Mouse (Mus musculus): ENCODE data around the gene Hoxd10.
A peak's percentile ranks its signal among the peaks of the same experiment; 100 is the strongest.

Gene Hoxd10

GRCm38 (mm10) chr2:74680561-74681398, 10.9 kb upstream of the Hoxd10 start:
- DNase-seq (ENCODE audit: extremely low spot score, low spot score): no peak

- peak; percentile 74 for DNase-seq (ENCODE audit: extremely low spot score, low spot score)
Observed at GRCm38 (mm10) chr2:74681594-74682531, 9.9 kb upstream of the Hoxd10 start.

DNA sequence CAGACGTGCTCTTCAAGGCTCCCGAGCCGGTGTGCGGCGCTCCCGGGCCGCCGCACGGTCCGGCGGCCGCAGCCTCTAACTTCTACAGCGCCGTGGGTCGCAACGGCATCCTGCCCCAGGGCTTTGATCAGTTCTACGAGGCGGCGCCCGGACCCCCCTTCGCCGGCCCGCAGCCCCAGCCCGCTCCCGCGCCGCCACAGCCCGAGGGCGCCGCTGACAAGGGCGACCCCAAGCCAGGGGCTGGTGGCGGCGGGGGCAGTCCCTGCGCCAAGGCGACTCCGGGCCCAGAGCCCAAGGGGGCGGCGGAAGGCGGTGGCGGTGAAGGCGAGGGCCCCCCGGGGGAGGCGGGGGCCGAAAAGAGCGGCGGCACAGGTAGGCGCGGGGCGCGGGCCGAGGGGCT, 8.9 kb upstream of the Hoxd10 start:
- peak; percentile 66 for DNase-seq (ENCODE audit: extremely low spot score, low spot score)

DNA sequence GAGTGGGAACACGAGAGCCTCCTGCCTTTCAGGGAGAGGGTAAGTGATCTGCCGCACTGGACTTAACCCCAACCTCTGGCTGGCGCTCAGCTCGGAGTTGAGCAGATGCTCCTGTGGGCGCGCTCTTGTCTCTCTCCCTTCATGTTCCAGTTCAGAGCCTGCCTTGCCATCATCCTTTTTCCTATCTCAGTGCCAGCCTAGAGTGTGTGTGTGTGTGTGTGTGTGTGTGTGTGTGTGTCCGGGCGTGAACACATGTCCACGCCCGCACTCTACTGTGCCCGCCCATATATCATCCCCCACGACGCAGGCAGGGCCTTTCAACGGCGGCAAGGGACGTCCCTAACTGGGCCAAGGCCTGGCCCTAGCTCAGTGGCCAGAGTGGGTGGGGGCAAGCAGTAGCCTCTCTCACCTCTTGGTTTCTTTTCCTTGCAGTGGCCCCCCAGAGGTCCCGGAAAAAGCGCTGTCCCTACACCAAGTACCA, 8.2 kb upstream of the Hoxd10 start:
- DNase-seq (ENCODE audit: extremely low spot score, low spot score): peak; percentile 71

DNA sequence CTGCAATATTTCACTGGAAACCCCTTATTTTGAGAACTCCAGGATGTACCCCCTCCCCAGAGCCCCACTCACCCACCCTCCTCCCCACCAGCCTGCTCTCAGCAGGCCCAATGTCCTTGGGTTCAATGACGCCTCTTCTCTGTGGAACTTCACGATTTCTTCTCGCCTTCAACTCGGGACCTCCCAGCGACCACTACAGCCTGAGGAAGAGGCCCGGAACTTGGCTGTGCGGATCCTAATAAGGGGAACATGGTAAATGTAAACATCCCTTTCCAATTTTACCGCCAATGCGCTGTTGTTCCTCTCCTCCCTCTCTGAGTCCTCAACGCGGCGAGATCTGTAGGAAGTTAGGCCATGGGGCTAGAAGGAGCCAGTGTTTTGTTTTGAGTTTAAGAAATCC, 7.6 kb upstream of the Hoxd10 start:
- peak; percentile 51 for DNase-seq (ENCODE audit: extremely low spot score, low spot score)

DNA sequence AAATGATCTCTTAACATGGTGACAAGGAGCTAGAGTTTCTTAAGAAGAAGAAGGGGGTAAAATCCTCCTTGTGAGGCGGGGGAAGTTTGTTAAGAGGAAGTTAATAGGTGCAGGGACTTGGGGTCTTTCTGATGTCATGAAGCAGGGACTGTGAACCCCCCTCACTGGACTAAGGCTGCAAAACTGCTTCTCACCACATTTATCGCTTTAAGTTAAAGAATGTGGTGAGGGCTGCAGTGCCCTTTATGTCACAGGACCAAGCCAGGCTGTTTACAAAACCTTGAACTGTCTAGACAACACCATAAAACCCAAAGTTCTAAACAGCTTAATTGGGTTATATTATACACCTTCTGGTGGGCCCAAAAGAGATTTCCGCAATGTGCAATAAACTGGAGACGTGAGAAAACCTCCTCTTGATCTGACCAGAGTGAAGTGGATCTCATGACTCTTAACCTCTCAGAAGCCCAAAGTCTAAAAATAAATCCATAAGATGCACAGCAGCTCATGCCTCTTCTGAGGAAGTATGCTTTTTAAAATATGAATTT, 6.6 kb upstream of the Hoxd10 start:
- DNase-seq (ENCODE audit: extremely low spot score, low spot score): peak; percentile 26

GRCm38 (mm10) chr2:74686301-74686987, 5.3 kb upstream of the Hoxd10 start:
- peak; percentile 77 for DNase-seq (ENCODE audit: extremely low spot score, low spot score)

DNA sequence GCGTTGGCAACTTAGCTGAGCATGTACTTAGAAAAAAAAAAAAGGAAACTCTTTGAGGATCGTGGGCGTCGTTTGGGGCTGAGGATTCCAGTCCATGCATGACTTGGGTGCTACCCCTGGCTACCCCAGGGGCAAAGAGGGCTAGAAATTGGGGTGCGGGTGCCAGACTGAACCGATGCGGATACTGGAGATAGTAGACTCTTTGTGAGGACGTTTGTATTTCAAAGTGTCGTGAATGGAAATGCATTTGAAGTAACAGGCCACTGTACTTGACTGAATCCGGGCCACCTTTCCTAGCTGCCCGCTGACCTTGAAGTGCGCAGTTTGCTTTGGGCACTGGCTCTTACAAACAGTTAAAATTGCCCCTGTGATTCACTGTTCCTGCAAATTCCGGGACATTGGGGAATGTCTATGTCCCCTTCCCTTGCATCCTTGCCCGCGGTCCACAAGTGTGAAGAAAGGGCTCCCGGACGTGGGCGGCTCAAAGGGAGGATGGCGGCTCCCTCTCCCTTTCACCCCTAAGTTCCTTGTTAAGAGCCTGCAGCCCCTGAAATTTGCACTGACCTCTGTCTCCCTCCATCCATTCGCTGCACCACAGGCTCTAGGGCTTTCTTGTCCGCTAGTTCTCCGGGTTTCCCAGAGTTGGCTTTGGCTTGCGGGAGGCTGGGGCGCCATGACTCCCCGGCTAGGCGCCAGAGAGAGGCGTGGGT, 4.6 kb upstream of the Hoxd10 start:
- DNase-seq (ENCODE audit: extremely low spot score, low spot score): no peak

DNA sequence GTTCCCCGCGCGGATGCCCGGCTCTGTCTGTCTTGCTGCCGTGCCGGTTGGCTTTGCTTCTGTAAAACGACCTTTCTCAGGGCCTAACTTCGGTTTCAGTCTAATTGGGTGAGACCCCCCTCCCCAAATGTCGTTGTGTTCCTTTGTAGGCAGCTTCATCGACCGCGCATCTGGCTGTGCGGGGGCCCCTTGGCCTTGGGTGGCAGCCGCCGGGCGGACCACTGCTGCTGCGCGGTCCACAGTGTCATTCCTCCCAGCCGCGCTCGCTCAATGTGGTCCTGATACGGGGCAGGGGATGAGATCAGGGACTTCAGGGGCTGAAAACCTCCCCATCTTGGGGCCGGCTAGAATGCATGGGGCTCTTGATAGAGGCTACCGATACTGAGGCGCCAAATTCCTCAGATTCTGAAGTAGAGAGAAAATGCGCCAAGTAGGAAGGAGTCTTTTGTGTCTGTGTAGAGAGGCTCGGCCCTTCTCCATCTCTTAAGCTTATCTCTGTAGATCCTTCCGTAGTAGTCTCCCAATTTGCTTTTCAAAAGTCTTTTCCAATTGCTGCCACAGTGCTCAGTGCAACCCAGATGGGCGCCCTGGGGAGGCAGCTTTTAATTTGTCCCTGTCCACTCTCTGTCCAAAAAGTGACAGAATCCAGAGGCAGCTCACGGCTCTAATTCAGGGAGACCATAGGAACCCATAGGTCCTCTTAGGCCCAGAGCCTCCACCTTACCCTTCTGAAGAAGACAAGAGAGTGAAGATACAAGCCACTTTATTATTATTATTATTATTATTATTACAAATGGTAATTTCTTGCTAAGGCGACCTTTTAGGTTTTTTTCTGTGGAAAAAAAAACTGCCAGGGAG, 3.8 kb upstream of the Hoxd10 start:
- DNase-seq (ENCODE audit: extremely low spot score, low spot score): peak; percentile 71

DNA sequence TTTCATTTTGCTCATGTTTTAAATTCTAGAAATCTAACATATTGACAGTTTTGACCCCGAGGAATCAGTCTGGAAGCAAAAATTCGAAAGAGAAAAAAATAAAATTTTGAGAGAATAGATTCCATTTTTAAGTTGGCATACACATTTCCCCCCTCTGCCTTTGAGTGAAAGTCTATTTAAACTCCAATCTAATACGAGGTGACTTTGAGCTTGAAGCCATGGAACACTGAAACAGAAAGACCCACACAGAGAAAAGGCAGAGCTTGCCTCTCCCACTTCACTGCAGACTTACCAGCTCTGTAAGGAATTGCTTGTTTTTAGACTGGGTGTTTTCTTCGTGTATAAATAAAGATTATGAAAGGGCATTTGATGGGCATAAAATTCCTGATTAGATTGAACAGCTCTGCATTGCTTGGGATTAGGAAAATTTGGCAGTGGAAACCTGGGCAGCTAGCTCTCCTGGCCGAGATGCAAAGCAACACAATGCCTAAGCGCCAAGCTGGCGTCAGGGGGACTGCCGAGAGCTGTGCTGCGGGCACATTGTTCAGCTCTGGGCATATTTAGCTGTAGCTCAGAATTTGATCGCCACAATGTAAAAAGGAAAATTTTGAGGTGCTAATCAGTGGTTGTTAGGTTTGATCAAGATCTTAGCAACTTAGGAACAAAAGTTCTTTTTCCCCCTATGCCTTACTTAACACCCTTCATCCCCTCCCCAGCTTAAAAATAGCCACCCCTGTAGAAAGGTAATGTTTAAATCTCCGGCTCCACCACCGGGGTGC, 2.7 kb upstream of the Hoxd10 start:
- DNase-seq (ENCODE audit: extremely low spot score, low spot score): no peak

DNA sequence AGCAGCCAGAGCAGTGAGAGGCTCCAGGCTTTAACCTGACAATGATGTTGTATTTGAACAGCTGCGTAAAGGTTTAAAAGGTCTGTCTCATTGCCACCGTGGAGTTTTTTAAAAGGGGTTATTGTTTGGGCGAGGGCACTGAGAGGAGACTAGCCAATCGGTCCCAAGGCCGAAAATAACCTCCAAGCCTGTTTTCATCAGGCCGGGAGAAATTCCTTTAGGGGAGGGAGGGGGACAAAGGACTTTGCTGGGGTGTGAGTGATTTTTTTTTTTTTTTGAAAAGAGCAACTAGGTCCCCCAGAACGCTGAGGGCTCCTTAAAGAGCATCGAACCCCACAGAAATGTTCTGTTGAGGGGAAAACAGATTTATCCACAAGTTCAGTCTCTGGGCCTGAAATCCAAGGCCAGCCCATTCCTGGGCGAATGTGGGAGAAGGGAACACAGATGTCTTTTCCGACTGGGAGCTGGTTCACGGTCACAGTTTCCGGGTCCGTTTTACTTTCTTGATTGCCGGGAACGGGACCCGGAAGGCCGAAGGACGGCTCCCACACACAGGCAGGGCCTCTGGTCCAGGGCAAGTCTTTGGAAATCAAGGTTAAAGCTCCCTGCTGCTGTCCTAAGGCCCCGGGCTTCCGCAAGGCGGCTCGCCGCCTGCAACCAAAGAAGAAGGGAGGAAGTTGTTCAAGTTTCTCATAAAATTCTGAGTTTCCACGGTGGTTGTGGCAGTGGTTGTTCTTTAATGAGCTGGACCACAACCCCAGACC, 2.0 kb upstream of the Hoxd10 start:
- no peak for DNase-seq (ENCODE audit: extremely low spot score, low spot score)

GRCm38 (mm10) chr2:74690338-74690716, 1.4 kb upstream of the Hoxd10 start:
- DNase-seq (ENCODE audit: extremely low spot score, low spot score): no peak

GRCm38 (mm10) chr2:74691995-74692807, 477 bp downstream of the Hoxd10 start:
- DNase-seq (ENCODE audit: extremely low spot score, low spot score): no peak

DNA sequence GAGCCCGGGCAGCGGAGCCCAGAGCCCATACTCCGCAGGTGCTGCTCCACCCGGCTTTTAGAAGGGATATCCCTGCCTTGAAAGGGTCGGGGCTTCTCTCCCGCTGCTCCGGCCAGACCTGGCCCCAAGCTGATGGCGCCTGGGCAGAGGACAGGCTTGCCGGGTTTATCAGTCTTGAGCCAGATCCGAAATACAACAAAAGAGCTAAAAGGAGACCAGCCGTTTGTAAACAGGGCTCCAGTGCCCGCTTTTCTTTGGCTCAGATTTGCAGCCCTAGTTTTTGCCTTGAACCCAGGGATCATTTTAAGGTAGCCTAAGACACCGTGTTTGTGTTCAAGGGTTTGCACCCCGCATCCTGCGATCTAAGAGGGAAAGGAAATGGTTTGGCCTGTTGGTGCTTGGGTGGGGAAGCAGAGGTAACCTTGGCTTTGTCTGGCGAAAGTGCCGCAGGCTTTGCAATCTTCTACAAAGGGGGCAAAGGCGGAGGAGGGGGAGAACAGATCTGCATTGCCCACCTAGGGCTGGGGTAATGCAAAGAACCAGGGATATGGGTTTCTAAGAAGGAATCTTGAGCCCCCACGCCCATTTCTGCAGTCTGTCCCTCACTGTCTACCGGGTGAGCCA, 1.2 kb downstream of the Hoxd10 start:
- peak; percentile 67 for DNase-seq (ENCODE audit: extremely low spot score, low spot score)

- DNase-seq (ENCODE audit: extremely low spot score, low spot score): no peak
Observed at GRCm38 (mm10) chr2:74693432-74693827, 1.7 kb downstream of the Hoxd10 start.

DNA sequence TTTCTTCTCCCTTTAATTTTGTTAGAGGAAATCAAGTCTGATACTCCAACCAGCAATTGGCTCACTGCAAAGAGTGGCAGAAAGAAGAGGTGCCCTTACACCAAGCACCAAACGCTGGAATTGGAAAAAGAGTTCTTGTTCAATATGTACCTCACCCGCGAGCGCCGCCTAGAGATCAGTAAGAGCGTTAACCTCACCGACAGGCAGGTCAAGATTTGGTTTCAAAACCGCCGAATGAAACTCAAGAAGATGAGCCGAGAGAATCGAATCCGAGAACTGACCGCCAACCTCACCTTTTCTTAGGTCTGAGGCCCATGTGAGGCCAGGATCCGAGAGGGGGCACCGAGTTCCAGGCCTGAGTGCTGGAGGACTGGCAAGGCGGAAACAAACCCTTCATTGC, 2.3 kb downstream of the Hoxd10 start:
- DNase-seq (ENCODE audit: extremely low spot score, low spot score): peak; percentile 73

DNA sequence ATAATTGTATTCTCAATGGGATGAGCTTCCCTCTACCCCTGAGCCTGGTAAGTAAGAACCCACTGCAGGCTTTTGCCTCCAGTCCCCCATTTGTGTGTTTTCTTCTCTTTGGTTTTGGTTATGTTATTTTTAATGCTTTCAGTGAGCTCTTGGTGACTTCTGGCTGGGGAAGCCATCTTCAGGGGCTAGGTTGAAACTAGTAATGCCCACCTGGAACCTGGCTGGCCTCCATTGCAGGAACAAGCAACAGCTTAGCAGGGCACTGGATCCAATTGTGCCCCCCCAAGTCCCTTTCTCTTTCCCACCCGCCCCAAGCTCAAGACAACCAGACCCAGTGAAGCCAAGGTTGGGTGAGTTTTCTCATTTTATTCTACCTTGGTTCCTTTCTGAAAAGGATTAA, 3.7 kb downstream of the Hoxd10 start:
- DNase-seq (ENCODE audit: extremely low spot score, low spot score): no peak

All from neural tube, embryonic 10.5 days (tissue).